Mouse (Mus musculus): Measurements from ENCODE around the gene Ackr3.

The Ackr3 gene

DNA sequence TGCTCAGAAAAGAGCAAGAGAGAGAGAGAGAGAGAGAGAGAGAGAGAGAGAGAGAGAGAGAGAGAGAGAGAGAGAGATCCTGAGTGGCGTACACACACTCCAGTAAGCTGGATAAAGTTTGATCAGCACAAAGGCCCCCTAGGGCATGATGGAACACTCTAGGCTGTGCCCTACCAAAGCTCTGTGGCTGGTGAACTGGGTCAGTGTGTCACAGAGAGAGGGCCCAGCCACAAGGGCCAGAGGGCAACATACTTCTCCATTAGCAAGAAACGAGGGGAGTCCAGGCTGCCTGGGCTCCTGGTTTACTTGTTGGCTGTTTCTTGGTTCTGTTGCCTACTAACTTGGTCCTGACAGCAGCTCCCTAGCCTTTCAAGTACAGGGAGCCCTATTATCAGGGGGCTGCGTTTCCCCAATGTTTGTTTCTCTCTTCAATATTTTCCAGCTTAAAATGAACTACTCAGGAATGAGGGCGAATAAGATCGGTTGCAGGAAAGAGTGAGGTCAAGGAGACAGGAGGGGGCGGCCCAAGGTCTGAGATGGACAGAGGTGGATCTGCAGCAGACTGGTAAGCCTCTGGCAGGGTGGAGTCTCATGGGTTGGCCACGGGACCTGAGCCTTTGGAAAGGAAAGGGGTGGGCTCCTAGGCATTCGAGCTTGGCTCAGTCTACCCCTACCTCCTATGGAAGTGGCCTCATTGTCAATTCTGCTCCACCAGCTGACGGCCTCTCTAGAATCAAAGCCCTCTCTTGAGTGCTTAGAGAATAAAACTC is 45.4 kb downstream of the Ackr3 start:
- in situ Hi-C loops (cut with MboI; ENCODE audit: unreplicated experiment in 2 of 2): no loop called here

- in situ Hi-C loops (cut with MboI; ENCODE audit: unreplicated experiment in 2 of 2): no loop called here
Measured at GRCm38 (mm10) chr1:90250419-90250818, 46.6 kb downstream of the Ackr3 start.

- in situ Hi-C loops (cut with MboI; ENCODE audit: unreplicated experiment in 2 of 2): no loop called here
Measured at GRCm38 (mm10) chr1:90251156-90251555, 47.4 kb downstream of the Ackr3 start.

GRCm38 (mm10) chr1:90253465-90253864 is 49.7 kb downstream of the Ackr3 start:
- in situ Hi-C loops (cut with MboI; ENCODE audit: unreplicated experiment in 2 of 2): no loop called here

DNA sequence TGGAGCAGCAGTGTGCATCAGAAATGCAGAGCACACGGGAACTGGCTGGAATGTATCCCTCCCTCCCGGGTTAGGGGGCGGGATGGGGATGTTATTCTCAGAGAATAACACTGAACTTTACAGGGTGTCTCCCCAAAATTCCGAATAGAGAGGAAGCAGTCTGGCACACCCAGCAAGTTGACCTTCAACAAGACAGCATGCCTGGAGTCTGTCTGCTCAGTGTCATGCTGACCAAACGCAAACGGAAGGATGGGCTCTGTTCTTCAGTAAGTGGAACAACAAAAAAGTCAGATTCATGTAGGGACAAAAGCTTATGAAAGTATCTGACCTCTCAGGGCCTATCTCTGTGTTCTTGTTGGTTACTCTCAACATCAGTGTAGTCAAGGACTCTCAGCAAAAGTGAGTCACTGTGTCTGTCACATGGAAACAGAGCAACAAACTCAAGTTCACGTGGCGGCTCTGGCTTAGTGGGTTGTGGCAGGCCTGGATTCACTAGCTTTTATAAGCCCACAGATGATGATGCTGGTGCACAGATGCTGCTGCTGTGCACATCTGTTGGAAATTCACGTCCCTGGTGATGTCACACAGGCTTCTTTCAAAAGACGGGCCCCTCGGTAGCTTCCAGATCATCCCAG is 54.6 kb downstream of the Ackr3 start:
- in situ Hi-C loops (cut with MboI; ENCODE audit: unreplicated experiment in 2 of 2): no loop called here

- in situ Hi-C loops (cut with MboI; ENCODE audit: unreplicated experiment in 2 of 2): no loop called here
Measured at GRCm38 (mm10) chr1:90260704-90261581, 57.2 kb downstream of the Ackr3 start.

DNA sequence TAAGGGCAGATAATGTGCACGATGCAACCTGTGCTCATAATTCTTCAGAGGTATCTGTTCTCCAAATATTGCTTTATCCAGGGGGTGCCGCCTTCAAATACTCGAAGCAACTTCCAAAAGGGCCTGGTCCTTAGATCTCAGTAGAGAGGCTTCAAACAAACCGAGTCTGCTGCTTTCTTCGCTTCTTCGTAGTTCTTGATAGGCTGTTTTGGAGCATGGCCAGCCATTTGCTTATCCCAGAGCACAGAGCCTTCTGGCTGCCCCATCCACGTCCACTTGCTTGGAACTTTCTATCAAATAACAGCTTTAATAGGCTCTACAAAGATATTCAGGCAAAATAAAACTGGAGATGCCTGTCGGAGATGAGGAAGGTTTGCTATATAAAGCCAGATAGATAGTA is 58.6 kb downstream of the Ackr3 start:
- in situ Hi-C loops (cut with MboI; ENCODE audit: unreplicated experiment in 2 of 2): no loop called here
